ENCODE assay signal across 10 mouse cellular contexts in the genomic region with DNA sequence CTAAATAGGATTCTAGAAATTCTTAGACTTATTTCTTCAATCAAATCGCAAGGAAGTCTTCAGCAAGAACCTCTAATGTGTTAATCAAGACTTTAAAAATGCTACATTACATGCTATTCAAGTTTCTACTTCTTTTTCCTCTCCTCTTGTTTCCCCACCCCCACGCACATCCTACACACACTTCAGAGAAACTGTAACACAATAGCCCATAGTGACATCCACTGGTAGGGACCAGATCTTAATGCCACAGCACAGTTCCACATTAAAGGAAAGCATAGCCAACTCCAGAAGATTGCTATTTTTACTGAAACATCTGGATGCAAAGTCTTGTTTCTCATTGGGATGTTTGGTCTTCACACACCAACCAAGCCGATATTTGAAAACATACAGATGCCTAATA. TPM values are rescaled to one million over a fixed set of nuclear protein-coding genes. Genes with fewer than 3 reads are reported as not detected.
A peak's percentile ranks its signal among the peaks of the same experiment; 100 is the strongest.
DNase-seq lines count a peak whose midpoint lies in the region; ATAC-seq and TF ChIP-seq lines count a peak whose summit lies in the region.
"Had no signal": no experiment of that assay in that cellular context is flagged by ENCODE, and none has a peak within 500 bp of the region (broad histone marks: within the 10 kb centered on the region; RNA-seq: fewer than 3 reads in every experiment).

No protein-coding gene starts in this region.

- H3K9ac ChIP-seq in hindbrain, embryonic 14.5 days, result peak overlapping the region; percentile 44; the same call in 1 of the 2 replicates
- H3K9ac ChIP-seq in midbrain, postnatal 0 days (replicated peaks; ENCODE audit: low read length, poor library complexity, severe bottlenecking), result 0 out of 2 replicates have a peak overlapping the region, but pooled peaks have one; percentile 13
- H3K9ac ChIP-seq: lung, embryonic 15.5 days had no signal

- no peak for TF ChIP-seq POLR2A in embryonic fibroblast, embryonic 13.5 days (IDR thresholded peaks at IDR 0.05; ENCODE audit: low read depth, low read length)

- WGBS in hindbrain, embryonic 14.5 days, result 40% methylated on average over 3 of the region's 3 CpGs
- 27% methylated on average over 3 of the region's 3 CpGs for WGBS in midbrain, postnatal 0 days

- no peak for TF ChIP-seq CTCF in embryonic fibroblast, embryonic 13.5 days (IDR thresholded peaks at IDR 0.05; ENCODE audit: borderline replicate concordance, insufficient read depth, low read length)
- TF ChIP-seq CTCF in midbrain, postnatal 0 days (IDR thresholded peaks at IDR 0.05), result peak; percentile 45

- no peak for DNase-seq in hindbrain, embryonic 14.5 days (ENCODE audit: low spot score)
- DNase-seq in midbrain, postnatal 0 days (ENCODE audit: low spot score), result peak; percentile 44
- DNase-seq in liver, result no peak
- DNase-seq in urinary bladder, postnatal 36 days (ENCODE audit: low spot score in 2 of 2), result no peak
- DNase-seq: thymus, postnatal 36 days had no signal

- H3K9me3 ChIP-seq in hindbrain, embryonic 14.5 days (ENCODE audit: control insufficient read depth, low read length), result no peaks in the 10 kb centered on the region
- H3K9me3 ChIP-seq in midbrain, postnatal 0 days (ENCODE audit: low read length), result no peaks in the 10 kb centered on the region
- H3K9me3 ChIP-seq: lung, embryonic 15.5 days had no signal

- no peak for ATAC-seq in hindbrain, embryonic 14.5 days (ENCODE audit: low FRiP score)
- ATAC-seq in midbrain, postnatal 0 days (ENCODE audit: low FRiP score), result no peak
- no peak for ATAC-seq in erythroblast, adult 5-6 weeks (replicated peaks; ENCODE audit: low FRiP score, poor library complexity, severe bottlenecking)
- ATAC-seq: inflammation-experienced regulatory T-cells, adult 6 months had no signal

- H3K36me3 ChIP-seq in hindbrain, embryonic 14.5 days (replicated peaks; ENCODE audit: control insufficient read depth, insufficient read depth), result no peaks in the 10 kb centered on the region
- no peaks in the 10 kb centered on the region for H3K36me3 ChIP-seq in midbrain, postnatal 0 days (ENCODE audit: insufficient read depth, low read length)
- H3K36me3 ChIP-seq: lung, embryonic 15.5 days had no signal

- H3K27ac ChIP-seq in brown adipose tissue, adult 24 weeks (replicated peaks; ENCODE audit: low read depth, low read length), result no peak overlapping the region
- peak overlapping the region; percentile 17; the same call in 1 of the 2 replicates for H3K27ac ChIP-seq in embryonic fibroblast, embryonic 13.5 days (ENCODE audit: insufficient read depth, low read length)
- no peak overlapping the region for H3K27ac ChIP-seq in hindbrain, embryonic 14.5 days
- H3K27ac ChIP-seq in midbrain, postnatal 0 days (ENCODE audit: low read depth, low read length), result no peak overlapping the region
- H3K27ac ChIP-seq: lung, embryonic 15.5 days had no signal

- H3K27me3 ChIP-seq in hindbrain, embryonic 14.5 days (ENCODE audit: control insufficient read depth, insufficient read depth, low read length), result peaks cover 4% of the 10 kb centered on the region; the same call in 1 of the 2 replicates
- no peaks in the 10 kb centered on the region for H3K27me3 ChIP-seq in midbrain, postnatal 0 days (ENCODE audit: insufficient read depth, low read length)

- peak overlapping the region; percentile 11; the same call in 1 of the 2 replicates for H3K4me3 ChIP-seq in brown adipose tissue, adult 24 weeks (ENCODE audit: insufficient read depth, low read depth, low read length)
- H3K4me3 ChIP-seq in embryonic fibroblast, embryonic 13.5 days (ENCODE audit: insufficient read depth, low read length), result peak overlapping the region; percentile 80
- peak overlapping the region; percentile 60 for H3K4me3 ChIP-seq in hindbrain, embryonic 14.5 days (replicated peaks; ENCODE audit: low read length)
- peak overlapping the region; percentile 59 for H3K4me3 ChIP-seq in midbrain, postnatal 0 days (ENCODE audit: low read depth, low read length)
- H3K4me3 ChIP-seq: lung, embryonic 15.5 days had no signal

- H3K4me2 ChIP-seq in hindbrain, embryonic 14.5 days (replicated peaks), result peak overlapping the region; percentile 76
- H3K4me2 ChIP-seq in midbrain, postnatal 0 days (ENCODE audit: low read depth, low read length, poor library complexity, severe bottlenecking), result peak overlapping the region; percentile 84
- H3K4me2 ChIP-seq: lung, embryonic 15.5 days had no signal

- H3K4me1 ChIP-seq in brown adipose tissue, adult 24 weeks (ENCODE audit: control insufficient read depth, insufficient read depth, insufficient read length, low read length), result peaks cover 7% of the 10 kb centered on the region
- H3K4me1 ChIP-seq in embryonic fibroblast, embryonic 13.5 days (ENCODE audit: control insufficient read depth, insufficient read depth, low read length), result no peaks in the 10 kb centered on the region
- H3K4me1 ChIP-seq in hindbrain, embryonic 14.5 days (replicated peaks; ENCODE audit: control insufficient read depth, insufficient read depth, low read length), result no peaks in the 10 kb centered on the region
- H3K4me1 ChIP-seq in midbrain, postnatal 0 days (ENCODE audit: insufficient read depth, low read length), result no peaks in the 10 kb centered on the region

RNA-seq across cellular contexts. Expression of a gene that starts 4.8 kb away (rescaled TPM):
- 1.9 and 3.1 TPM in 2 replicates for polyA plus RNA-seq in brown adipose tissue, adult 24 weeks (2012; ENCODE audit: insufficient read depth, insufficient read length, missing spikeins)
- 83.9 and 84.5 TPM in 2 replicates for polyA plus RNA-seq in embryonic fibroblast, embryonic 13.5 days (2011; ENCODE audit: insufficient read length, low read depth, missing spikeins)
- polyA plus RNA-seq in hindbrain, embryonic 14.5 days (2014; fragmentation: Nextera tagmentation; extraction: Ambion mirVana), result 17.3 and 18.2 TPM in 2 replicates
- 74.5 and 92.6 TPM in 2 replicates for total RNA-seq in midbrain, postnatal 0 days (2014; rRNA removed)
- polyA plus RNA-seq in midbrain, postnatal 0 days (2015; fragmentation: Nextera tagmentation; extraction: Ambion mirVana), result 30.4 and 36.7 TPM in 2 replicates
- not detected in 2 replicates for total RNA-seq in erythroblast, adult 5-6 weeks (2015; ENCODE audit: low replicate concordance)
- 0.28 TPM in 1 of 2 replicates, not detected in the other for total RNA-seq in erythroblast, adult 5-6 weeks (2017; ENCODE audit: low replicate concordance)
- polyA plus RNA-seq: inflammation-experienced regulatory T-cells, adult 6 months had no signal

Comparison
In these comparisons a context has a peak if more than half of its experiments do, and no peak if none do; other contexts are left out.
1. H3K4me3 ChIP-seq: peak in every context shown above with its lines; median percentile 80 in embryonic fibroblast, embryonic 13.5 days; 60 in hindbrain, embryonic 14.5 days; 59 in midbrain, postnatal 0 days; 11 in brown adipose tissue, adult 24 weeks.